Mouse (Mus musculus) liver (tissue): ENCODE data around the gene C5ar1.
"Not testable (repeated sequence)": the region's sequence is repeated elsewhere in the genome, so short reads cannot be mapped to it uniquely, and the experiment has no call there.

Source experiments
- DNase-seq: peaks from one replicate; pipeline ENCODE4 v3.0.0-alpha.2; 2020; ENCODE audit warnings: mixed read lengths

C5ar1 gene

GRCm38 (mm10) chr7:16259110-16259590, at the start of gene C5ar1:
C5ar1 (minus strand) TSS chr7:16259540.
- no peak for DNase-seq

DNA sequence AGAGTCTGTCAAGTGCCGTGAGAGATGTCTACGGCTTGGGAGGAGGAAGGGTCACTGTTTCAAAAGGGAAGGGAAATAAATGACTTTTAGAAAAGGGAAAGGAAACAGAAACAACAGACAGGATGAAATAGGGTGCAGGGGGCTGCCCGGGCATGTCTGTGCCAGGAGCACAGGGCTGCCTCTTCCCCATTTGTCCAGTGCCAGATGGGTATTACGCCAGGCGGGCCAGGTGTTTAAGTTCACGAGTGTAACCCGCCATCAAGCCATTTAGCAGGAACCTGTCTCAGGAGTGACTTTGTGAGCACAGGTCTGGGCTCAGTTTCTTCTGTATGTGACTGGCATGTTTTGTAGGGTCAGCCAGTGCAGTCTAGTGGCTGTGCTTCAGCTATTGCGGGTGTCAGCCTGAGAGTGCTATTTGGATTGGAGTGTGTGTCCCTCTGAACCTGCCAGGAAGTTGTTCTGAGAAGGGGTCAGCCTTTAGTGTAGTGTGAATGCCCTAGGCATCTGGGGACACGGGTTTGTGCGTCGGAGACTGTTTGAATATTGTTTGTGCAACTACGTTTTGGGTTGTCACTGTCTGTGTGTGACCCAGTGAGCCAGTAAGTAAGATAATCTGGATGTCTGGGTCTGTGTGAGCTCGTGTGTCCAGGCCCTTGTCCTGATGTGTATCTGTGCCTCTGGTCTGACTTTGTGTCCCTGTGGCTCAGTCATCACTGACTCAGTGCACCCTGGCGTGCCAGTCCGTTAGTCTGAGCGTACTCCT, 49.4 kb upstream of the C5ar1 start:
- peak; percentile 21 for DNase-seq

- not testable (repeated sequence) for DNase-seq
Measured at GRCm38 (mm10) chr7:16308093-16308492, 48.8 kb upstream of the C5ar1 start, which contains the start of gene Bbc3. Bbc3 (plus strand) TSS chr7:16308393.

DNA sequence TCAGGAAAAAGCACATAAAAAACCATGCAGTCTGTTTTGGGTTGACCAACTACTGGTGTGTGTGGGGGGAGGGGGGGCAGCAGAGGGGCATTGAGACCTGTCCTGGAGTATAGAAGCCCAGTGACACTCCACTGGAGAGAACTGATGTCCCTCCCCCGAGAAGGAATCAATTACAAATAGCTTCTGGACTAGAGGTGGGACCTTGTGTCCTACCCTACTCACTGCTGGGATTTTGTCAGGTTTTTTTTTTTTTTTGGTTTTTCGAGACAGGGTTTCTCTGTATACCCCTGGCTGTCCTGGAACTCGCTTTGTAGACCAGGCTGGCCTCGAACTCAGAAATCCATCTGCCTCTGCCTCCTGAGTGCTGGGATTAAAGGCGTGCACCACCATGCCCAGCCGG, 47.8 kb upstream of the C5ar1 start:
- DNase-seq, result not testable (repeated sequence)

GRCm38 (mm10) chr7:16299419-16300035, 40.2 kb upstream of the C5ar1 start:
- peak; percentile 78 for DNase-seq

GRCm38 (mm10) chr7:16298927-16299326, 39.6 kb upstream of the C5ar1 start:
- no peak for DNase-seq

DNA sequence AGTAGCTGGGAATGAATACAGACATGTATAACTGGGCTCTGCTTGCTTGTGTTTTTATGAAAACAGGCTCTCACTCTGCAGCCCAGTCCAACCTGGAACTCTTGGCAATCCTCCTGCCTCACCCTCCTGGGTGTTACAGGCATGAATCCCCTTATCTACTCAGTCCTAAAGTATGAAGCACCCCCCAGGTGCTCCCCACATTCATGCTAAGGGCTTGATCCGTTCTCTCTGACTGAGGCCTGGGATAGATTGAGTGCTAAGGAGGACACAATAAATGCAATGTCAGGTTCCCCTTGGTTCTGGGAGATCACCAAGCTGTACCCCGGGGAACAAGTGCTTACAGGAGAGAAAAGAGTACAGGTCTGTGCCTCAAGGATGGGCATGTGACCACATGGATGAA, 38.3 kb upstream of the C5ar1 start:
- no peak for DNase-seq

- DNase-seq, result peak; percentile 94
Measured at GRCm38 (mm10) chr7:16296766-16297390, 37.5 kb upstream of the C5ar1 start.

GRCm38 (mm10) chr7:16296146-16296545, 36.8 kb upstream of the C5ar1 start:
- peak; percentile 59 for DNase-seq

GRCm38 (mm10) chr7:16295321-16295900, 36.1 kb upstream of the C5ar1 start:
- peak; percentile 91 for DNase-seq

GRCm38 (mm10) chr7:16294837-16295236, 35.5 kb upstream of the C5ar1 start:
- DNase-seq, result peak; percentile 96

GRCm38 (mm10) chr7:16294346-16294745, 35.0 kb upstream of the C5ar1 start:
- peak; percentile 70 for DNase-seq

DNA sequence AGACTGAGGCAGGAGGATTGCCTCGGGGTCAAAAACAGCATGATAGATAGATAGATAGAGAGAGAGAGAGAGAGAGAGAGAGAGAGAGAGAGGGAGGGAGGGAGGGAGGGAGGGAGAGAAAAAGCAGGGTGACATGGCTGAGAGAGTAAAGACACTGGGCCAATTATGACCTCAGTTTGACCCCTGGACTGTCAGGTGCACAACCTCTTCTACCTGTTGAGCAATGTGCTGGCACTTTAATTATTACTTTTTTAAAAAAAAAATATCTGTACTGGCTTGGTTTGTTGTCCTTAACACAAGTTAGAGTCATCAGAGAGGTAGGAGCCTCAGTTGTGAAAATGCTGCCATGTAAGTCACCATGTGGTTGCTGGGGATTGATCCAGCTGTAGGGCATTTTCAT, 28.5 kb upstream of the C5ar1 start:
- DNase-seq, result no peak

- DNase-seq, result no peak
Measured at GRCm38 (mm10) chr7:16287016-16287415, 27.7 kb upstream of the C5ar1 start.

- peak; percentile 100 for DNase-seq
Measured at GRCm38 (mm10) chr7:16286026-16286961, 27.0 kb upstream of the C5ar1 start, which contains the start of gene Ccdc9. Ccdc9 (minus strand) TSS chr7:16286795.

DNA sequence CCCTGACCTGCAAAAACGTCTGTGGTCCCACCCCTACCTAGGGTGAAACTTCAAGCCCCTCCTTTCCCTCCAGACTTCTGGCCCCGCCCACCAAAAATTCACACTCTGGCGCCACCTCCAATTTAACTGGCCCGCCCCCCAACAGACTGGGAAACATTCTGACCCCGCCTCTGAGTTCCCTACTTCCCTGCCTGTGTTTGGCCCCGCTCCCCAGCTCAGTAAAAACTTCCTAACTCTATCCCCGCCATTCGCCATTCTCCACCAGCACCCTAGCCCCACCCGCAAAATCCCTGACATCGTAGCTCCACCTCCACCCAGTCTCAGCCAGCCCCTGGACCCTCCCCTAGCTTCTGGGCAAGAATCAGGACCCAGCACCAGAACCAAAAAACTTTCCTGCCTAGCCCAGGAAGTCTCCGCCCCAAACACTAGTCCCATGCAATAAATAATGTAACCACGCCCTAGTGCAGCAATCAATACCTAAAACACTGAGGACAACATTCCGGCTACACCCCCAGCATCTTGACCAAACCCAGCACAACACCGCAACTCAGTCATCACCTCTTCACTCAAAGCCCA, 26.2 kb upstream of the C5ar1 start:
- peak; percentile 80 for DNase-seq

- DNase-seq, result no peak
Measured at GRCm38 (mm10) chr7:16284904-16285303, 25.6 kb upstream of the C5ar1 start.

DNA sequence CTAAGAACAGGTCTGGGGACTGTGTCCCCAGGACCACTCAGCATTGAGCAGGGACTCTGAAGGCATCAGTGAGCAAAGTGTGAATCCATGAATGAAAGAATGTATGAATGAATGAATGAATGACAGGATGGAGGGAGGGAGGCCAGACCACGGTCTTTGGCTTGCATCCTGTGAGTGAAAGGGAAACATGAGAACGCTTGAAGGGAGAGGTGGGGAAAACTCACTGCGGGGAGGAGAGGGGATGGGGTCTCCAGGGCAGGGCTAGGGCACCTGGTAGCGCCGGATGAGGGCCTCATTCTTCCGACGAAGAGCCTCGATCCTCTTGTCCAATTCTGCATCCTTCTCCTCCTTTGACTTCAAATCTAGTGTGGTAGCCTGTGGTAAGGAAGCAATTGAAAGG, 24.7 kb upstream of the C5ar1 start:
- no peak for DNase-seq

GRCm38 (mm10) chr7:16282334-16282733, 23.0 kb upstream of the C5ar1 start:
- DNase-seq, result no peak

DNA sequence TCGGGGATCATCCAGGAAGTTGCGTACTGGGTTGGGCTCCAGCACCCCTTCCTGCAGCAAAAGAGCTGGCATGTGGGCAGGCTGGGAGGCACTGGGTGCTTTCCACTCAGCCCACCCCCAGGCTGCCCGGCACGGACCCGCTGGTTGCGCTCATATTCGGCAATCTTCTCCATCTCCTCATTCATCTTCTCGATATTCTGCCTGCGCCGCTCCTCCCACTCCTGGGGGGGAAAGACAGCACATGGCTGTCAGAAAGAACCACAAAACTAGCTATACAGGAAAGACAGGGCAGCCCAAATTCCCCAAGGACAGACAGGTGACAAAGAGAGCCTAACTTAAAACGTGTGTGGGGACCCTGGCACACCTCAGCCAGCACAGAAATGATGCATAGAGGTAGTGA, 21.4 kb upstream of the C5ar1 start:
- no peak for DNase-seq
